Comparison of ENCODE assay signal across 8 mouse cellular contexts in the genomic region with DNA sequence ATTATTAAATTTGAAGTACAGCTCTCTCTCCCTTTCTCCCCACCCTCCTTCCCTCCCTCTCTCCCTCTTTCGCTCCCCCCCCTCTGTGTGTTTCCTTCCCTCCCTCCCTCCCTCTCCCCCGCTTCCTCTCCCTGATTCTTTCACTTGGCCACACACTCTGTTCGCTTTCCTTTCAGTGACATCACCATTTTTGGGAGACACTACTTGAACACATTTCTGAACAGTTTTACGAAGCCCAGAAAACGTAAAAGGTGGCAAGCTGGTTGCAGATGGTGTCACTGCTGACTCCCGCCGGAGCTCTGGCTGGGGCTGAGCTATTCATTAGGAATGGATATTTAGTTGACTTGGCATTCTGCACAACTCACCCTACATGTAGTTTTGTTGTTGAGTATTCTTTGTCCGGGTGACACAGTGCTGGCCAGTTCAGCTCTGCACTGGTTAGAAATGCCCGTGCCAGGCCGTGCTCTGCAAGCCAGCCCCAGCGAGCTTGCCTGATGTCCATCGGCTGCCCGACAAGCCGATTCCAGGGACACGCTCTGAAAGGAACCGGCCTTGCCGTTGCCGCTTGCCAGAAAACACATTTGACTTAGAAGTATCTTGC. TPM values are rescaled to one million over a fixed set of nuclear protein-coding genes. Genes with fewer than 3 reads are reported as not detected.
DNase-seq lines count a peak whose midpoint lies in the region; ATAC-seq and TF ChIP-seq lines count a peak whose summit lies in the region.

No protein-coding gene starts in this region.

- peak; percentile 81 to 83 for DNase-seq in cerebellum, adult 2 months
- peak; percentile 38 to 43 for DNase-seq in gastrocnemius, postnatal 36 days
- peak; percentile 29 to 49 for DNase-seq in kidney, postnatal 25 days
- DNase-seq in neural tube, embryonic 11.5 days (ENCODE audit: low spot score): no peak
- DNase-seq in spleen, postnatal 36 days (ENCODE audit: low spot score in 2 of 2): no peak

- intact Hi-C loops in gastrocnemius, postnatal 36 days (cut with DNase I): loop anchor here (1.0 to 5.0 kb wide), 3 partner anchors 71 to 179 kb away; no protein-coding TSS in a partner anchor

- H3K27ac ChIP-seq in midbrain, embryonic 13.5 days: no peak overlapping the region
- no peak overlapping the region for H3K27ac ChIP-seq in midbrain, embryonic 15.5 days
- H3K27ac ChIP-seq in cerebellum, adult 2 months (ENCODE audit: insufficient read depth, low read length): peak overlapping the region; percentile 30
- H3K27ac ChIP-seq in neural tube, embryonic 11.5 days (ENCODE audit: low read depth, low read length): no peak overlapping the region

- H3K4me3 ChIP-seq in midbrain, embryonic 13.5 days (replicated peaks): no peak overlapping the region
- H3K4me3 ChIP-seq in midbrain, embryonic 15.5 days: no peak overlapping the region
- no peak overlapping the region for H3K4me3 ChIP-seq in cerebellum, adult 2 months (replicated peaks; ENCODE audit: insufficient read depth, low read depth, low read length)
- H3K4me3 ChIP-seq in neural tube, embryonic 11.5 days (ENCODE audit: low read depth, low read length): no peak overlapping the region

- peak overlapping the region; percentile 9; the same call in 1 of the 2 replicates for H3K4me2 ChIP-seq in midbrain, embryonic 13.5 days (replicated peaks)
- no peak overlapping the region for H3K4me2 ChIP-seq in midbrain, embryonic 15.5 days
- H3K4me2 ChIP-seq in neural tube, embryonic 11.5 days (ENCODE audit: low read depth): peak overlapping the region; percentile 5; the same call in 1 of the 2 replicates

- WGBS in midbrain, embryonic 13.5 days: 67% methylated on average over 18 of the region's 18 CpGs
- 56% methylated on average over 18 of the region's 18 CpGs for WGBS in midbrain, embryonic 15.5 days
- 2% methylated on average over 18 of the region's 18 CpGs for WGBS in cerebellum, adult 2 months
- 50% methylated on average over 18 of the region's 18 CpGs for WGBS in neural tube, embryonic 11.5 days

- peaks cover 15% of the 10 kb centered on the region for H3K4me1 ChIP-seq in midbrain, embryonic 13.5 days (replicated peaks)
- H3K4me1 ChIP-seq in midbrain, embryonic 15.5 days: peaks cover 11% of the 10 kb centered on the region; the same call in 1 of the 2 replicates
- peaks cover 45% of the 10 kb centered on the region for H3K4me1 ChIP-seq in cerebellum, adult 2 months (ENCODE audit: control insufficient read depth, insufficient read depth, low read length)
- H3K4me1 ChIP-seq in neural tube, embryonic 11.5 days (ENCODE audit: control insufficient read depth, insufficient read depth, low read length): 0 out of 2 replicates have a peak, but pooled peaks cover 7% of the 10 kb centered on the region

- no peak for TF ChIP-seq CTCF in cerebellum, adult 2 months (IDR thresholded peaks at IDR 0.05; ENCODE audit: borderline replicate concordance, insufficient read depth, low read depth, low read length)

- no peaks in the 10 kb centered on the region for H3K9me3 ChIP-seq in midbrain, embryonic 13.5 days
- no peaks in the 10 kb centered on the region for H3K9me3 ChIP-seq in midbrain, embryonic 15.5 days
- H3K9me3 ChIP-seq in neural tube, embryonic 11.5 days (ENCODE audit: control insufficient read depth, low read length): no peaks in the 10 kb centered on the region

- no peak overlapping the region for H3K9ac ChIP-seq in midbrain, embryonic 13.5 days (replicated peaks)
- no peak overlapping the region for H3K9ac ChIP-seq in midbrain, embryonic 15.5 days
- peak overlapping the region; percentile 24; the same call in 1 of the 2 replicates for H3K9ac ChIP-seq in neural tube, embryonic 11.5 days (ENCODE audit: low read length)

- TF ChIP-seq POLR2A in cerebellum, adult 2 months (IDR thresholded peaks at IDR 0.05; ENCODE audit: borderline replicate concordance, insufficient read depth, low read length): no peak

- no peaks in the 10 kb centered on the region for H3K36me3 ChIP-seq in midbrain, embryonic 13.5 days
- H3K36me3 ChIP-seq in midbrain, embryonic 15.5 days (replicated peaks): no peaks in the 10 kb centered on the region
- no peaks in the 10 kb centered on the region for H3K36me3 ChIP-seq in neural tube, embryonic 11.5 days (ENCODE audit: control insufficient read depth, insufficient read depth, low read length)

- H3K27me3 ChIP-seq in midbrain, embryonic 13.5 days: peaks cover 11% of the 10 kb centered on the region
- H3K27me3 ChIP-seq in midbrain, embryonic 15.5 days (replicated peaks): no peaks in the 10 kb centered on the region
- no peaks in the 10 kb centered on the region for H3K27me3 ChIP-seq in cerebellum, adult 2 months (ENCODE audit: control insufficient read depth, insufficient read depth, low read length)
- no peaks in the 10 kb centered on the region for H3K27me3 ChIP-seq in neural tube, embryonic 11.5 days (ENCODE audit: control insufficient read depth, insufficient read depth, low read length)

- 0 out of 2 replicates have a peak, but pooled peaks have one; percentile 14 for ATAC-seq in midbrain, embryonic 13.5 days
- ATAC-seq in midbrain, embryonic 15.5 days (replicated peaks): no peak; the same call in 1 of the 2 replicates
- no peak for ATAC-seq in neural tube, embryonic 11.5 days (ENCODE audit: insufficient read depth, low FRiP score, low TSS enrichment)
- no peak for ATAC-seq in inflammation-experienced regulatory T-cells, adult 6 months

RNA-seq across cellular contexts. Expression of a gene that starts 57.7 kb away (rescaled TPM):
- polyA plus RNA-seq in midbrain, embryonic 13.5 days (2015; fragmentation: Nextera tagmentation; extraction: Ambion mirVana): 11.3 and 12.5 TPM in 2 replicates
- polyA plus RNA-seq in midbrain, embryonic 15.5 days (2015; fragmentation: Nextera tagmentation; extraction: Ambion mirVana): 36.9 and 42.9 TPM in 2 replicates
- polyA plus RNA-seq in cerebellum, adult 2 months (2012; rRNA removed): 192 and 200 TPM in 2 replicates
- 1 to 10 TPM; 1.6 to 2.6 TPM for total RNA-seq in gastrocnemius, postnatal 36 days (2021)
- polyA plus RNA-seq in neural tube, embryonic 11.5 days (2014; fragmentation: Nextera tagmentation; extraction: Ambion mirVana): 9.8 and 11.9 TPM in 2 replicates
- 1 to 10 TPM in 2 of 3 experiments, under 1 TPM in 1; 0.87 to 8.7 (median 8.6) TPM for polyA plus RNA-seq in inflammation-experienced regulatory T-cells, adult 6 months (2017; shearing (Covaris generic))

Comparison
In these comparisons a context has a peak if more than half of its experiments do, and no peak if none do; other contexts are left out.
1. DNase-seq: peak in cerebellum, adult 2 months (2 of 2), gastrocnemius, postnatal 36 days (2 of 2) and kidney, postnatal 25 days (2 of 2); none in neural tube, embryonic 11.5 days (single experiment) and spleen, postnatal 36 days (0 of 2).